Mouse (Mus musculus) stomach, postnatal 0 days (tissue): ENCODE measurements around the gene Dok1. TPM values are rescaled to one million over a fixed set of nuclear protein-coding genes. Genes with fewer than 3 reads are reported as not detected.
A peak's percentile ranks its signal among the peaks of the same experiment; 100 is the strongest.

Source experiments
- ATAC-seq: fragments of 200-750 bp; cut with Nextera tagmentation; 2 replicates; pipeline ENCODE4 v1.8.0; 2017; ENCODE audit not compliant: low FRiP score, low TSS enrichment
- DNase-seq: peaks from one replicate; pipeline ENCODE4 v3.0.0-alpha.2; 2016; ENCODE audit warnings: low spot score
- H3K27ac ChIP-seq: fragments of 300-500 bp; sonication (generic); replicated peaks from 2 replicates; pipeline ENCODE4 v1.5.1; 2014; ENCODE audit warnings: mild to moderate bottlenecking, control low read depth
- H3K27me3 ChIP-seq: fragments of 300-500 bp; sonication (generic); 2 replicates; pipeline ENCODE4 v1.6.1; 2014; ENCODE audit warnings: low read length; ENCODE audit not compliant: control insufficient read depth, insufficient read depth
- H3K36me3 ChIP-seq: fragments of 300-500 bp; sonication (generic); 2 replicates; pipeline ENCODE4 v1.6.1; 2014; ENCODE audit warnings: low read length, mixed read lengths; ENCODE audit not compliant: control insufficient read depth, insufficient read depth
- H3K4me1 ChIP-seq: fragments of 300-500 bp; sonication (generic); replicated peaks from 2 replicates; pipeline ENCODE4 v1.6.1; 2014; ENCODE audit warnings: antibody characterized with exemption; ENCODE audit not compliant: control insufficient read depth, insufficient read depth
- H3K4me2 ChIP-seq: fragments of 300-500 bp; sonication (generic); replicated peaks from 2 replicates; pipeline ENCODE4 v1.6.1; 2014; ENCODE audit warnings: low read depth, mild to moderate bottlenecking, control low read depth, moderate library complexity
- H3K4me3 ChIP-seq: fragments of 300-500 bp; sonication (generic); 2 replicates; pipeline ENCODE4 v1.5.1; 2014; ENCODE audit warnings: low read depth, low read length, control low read depth
- H3K9ac ChIP-seq: fragments of 300-500 bp; sonication (generic); 2 replicates; pipeline ENCODE4 v1.6.1; 2014; ENCODE audit warnings: mild to moderate bottlenecking, low read length, control low read depth, mixed read lengths
- H3K9me3 ChIP-seq: fragments of 300-500 bp; sonication (generic); 2 replicates; pipeline ENCODE4 v1.6.1; 2016; ENCODE audit warnings: low read length; ENCODE audit not compliant: control insufficient read depth
- CTCF ChIP-seq: IDR thresholded peaks from 2 replicates; pipeline ENCODE4 v1.5.1; 2016; ENCODE audit warnings: antibody characterized with exemption, low read depth, mild to moderate bottlenecking, moderate library complexity
- EP300 ChIP-seq: optimal IDR thresholded peaks from 2 replicates; pipeline ENCODE3; 2016; ENCODE audit warnings: antibody characterized with exemption
- WGBS: fragments of 180-500 bp; shearing (Covaris S2); extraction: QIAGEN DNeasy Blood & Tissue Kit; methylation state at CpG from one replicate; pipeline ENCODE4 v1.1.7; 2014; 5-methylcytosine and 5-hydroxymethylcytosine counted together
- polyA plus RNA-seq: library from polyadenylated mRNA; unstranded; fragments of >200 nt; fragmentation: Nextera tagmentation; extraction: Ambion mirVana; gene quantifications from 2 replicates; pipeline ENCODE4 v1.2.1, GENCODE M21; 2015

The Dok1 gene
- polyA plus RNA-seq, 1 experiment from 2014 or later, result 8.3 TPM

DNA sequence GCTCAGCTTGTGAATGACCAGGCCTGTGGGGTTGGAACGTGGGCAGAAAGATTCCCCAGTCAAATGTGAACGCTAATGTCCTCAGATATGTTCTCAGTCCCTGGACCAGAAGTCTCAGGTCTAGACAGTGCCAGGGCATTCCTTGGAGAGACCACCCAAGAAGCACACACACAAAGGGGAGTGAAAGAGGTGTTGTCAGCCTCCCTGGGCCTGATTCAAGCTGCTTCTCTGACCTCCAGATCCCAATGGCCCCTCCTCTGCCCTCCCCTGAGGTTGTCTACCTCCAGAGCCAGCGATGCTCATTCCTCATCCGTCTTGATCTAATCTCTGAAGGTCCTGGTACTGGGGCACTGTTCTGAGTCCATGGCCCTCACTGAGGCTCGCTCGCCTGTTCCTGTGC, 10.3 kb upstream of the Dok1 start:
- H3K27me3 ChIP-seq, result no peaks in the 10 kb centered on the region
- H3K27ac ChIP-seq, result no peak overlapping the region
- no peak for TF ChIP-seq CTCF
- no peak for TF ChIP-seq EP300
- ATAC-seq (no peak), DNase-seq (no peak)
- H3K4me3 ChIP-seq, result no peak overlapping the region
- no peak overlapping the region for H3K9ac ChIP-seq
- no peak overlapping the region for H3K4me2 ChIP-seq
- H3K4me1 ChIP-seq, result no peaks in the 10 kb centered on the region
- no peaks in the 10 kb centered on the region for H3K9me3 ChIP-seq
- H3K36me3 ChIP-seq, result no peaks in the 10 kb centered on the region
- WGBS, result 64% methylated on average over 6 of the region's 6 CpGs

DNA sequence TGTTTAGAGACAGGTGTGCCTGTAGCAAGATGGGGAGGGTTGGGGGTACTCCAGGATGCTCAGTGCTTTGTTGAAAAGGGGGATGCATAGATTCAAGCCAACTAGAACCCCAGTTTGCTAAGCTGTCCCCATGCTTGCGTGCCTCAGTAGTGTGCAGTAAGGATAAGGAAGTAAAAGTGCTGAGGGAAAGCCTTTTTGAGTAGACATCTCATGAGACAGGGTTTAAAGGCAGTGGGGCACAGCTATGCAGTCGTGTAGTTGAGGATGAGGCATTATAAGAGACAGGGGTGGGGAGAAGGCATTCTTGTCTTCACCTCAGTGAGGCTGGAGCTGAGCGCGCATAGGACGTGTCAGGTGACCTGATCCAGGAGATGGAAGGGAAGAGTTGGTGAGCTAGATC, 7.3 kb upstream of the Dok1 start:
- no peaks in the 10 kb centered on the region for H3K36me3 ChIP-seq
- H3K27ac ChIP-seq, result no peak overlapping the region
- ATAC-seq (no peak), DNase-seq (no peak)
- WGBS, result 78% methylated on average over 5 of the region's 5 CpGs
- TF ChIP-seq CTCF (no peak), EP300 (no peak)
- no peaks in the 10 kb centered on the region for H3K9me3 ChIP-seq
- no peak overlapping the region for H3K4me2 ChIP-seq
- H3K9ac ChIP-seq, result no peak overlapping the region
- H3K4me3 ChIP-seq, result no peak overlapping the region
- no peaks in the 10 kb centered on the region for H3K4me1 ChIP-seq
- H3K27me3 ChIP-seq, result no peaks in the 10 kb centered on the region

DNA sequence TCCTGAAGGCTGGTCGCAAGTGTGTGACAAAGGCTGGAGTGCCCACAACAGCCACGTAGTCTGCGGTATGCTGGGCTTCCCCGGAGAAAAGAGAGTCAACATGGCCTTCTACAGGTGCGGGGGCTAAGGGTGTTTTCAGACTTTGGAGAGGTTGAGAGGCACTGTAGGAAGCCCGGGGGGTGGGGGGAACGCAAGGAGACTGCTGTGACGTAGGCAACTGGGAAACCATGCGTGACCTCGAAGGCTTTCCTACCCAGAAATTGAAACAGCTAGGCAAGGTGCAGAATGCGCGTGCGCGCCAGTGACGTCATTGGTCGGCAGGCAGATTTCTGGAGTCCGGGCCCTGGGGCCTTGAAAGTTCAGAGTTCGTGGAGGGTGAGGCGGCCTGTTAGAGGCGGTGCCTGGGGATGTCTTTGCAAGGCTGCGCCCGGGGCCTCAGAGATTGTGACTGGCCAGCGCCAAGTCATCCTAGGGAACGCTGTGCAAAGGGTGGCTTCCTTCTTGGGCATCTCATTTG, 5.3 kb upstream of the Dok1 start:
- H3K9ac ChIP-seq, result no peak overlapping the region
- WGBS, result 17% methylated on average over 24 of the region's 24 CpGs

DNA sequence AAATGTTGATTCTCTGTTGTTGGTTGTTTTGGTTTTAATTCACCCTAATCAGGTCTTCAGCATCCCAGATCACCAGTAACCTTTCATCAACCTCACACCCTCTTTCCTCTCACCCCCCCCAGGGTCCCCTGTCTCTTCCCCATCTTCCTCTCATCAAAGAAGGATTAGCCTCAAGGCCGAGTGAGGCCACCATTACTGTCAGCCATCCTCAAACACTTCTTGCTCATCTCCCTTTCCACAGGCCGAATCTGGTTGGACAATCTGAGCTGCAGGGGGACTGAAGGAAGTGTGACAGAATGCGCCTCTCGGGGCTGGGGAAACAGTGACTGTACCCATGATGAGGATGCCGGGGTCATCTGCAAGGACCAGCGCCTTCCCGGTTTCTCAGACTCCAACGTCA, 3.9 kb upstream of the Dok1 start:
- WGBS, result 71% methylated on average over 8 of the region's 8 CpGs
- no peak overlapping the region for H3K4me3 ChIP-seq
- H3K27ac ChIP-seq, result no peak overlapping the region
- H3K27me3 ChIP-seq, result no peaks in the 10 kb centered on the region
- no peak overlapping the region for H3K9ac ChIP-seq
- H3K36me3 ChIP-seq, result no peaks in the 10 kb centered on the region
- no peak overlapping the region for H3K4me2 ChIP-seq
- ATAC-seq, result no peak
- no peaks in the 10 kb centered on the region for H3K9me3 ChIP-seq
- no peak for DNase-seq
- H3K4me1 ChIP-seq, result no peaks in the 10 kb centered on the region
- TF ChIP-seq CTCF (no peak), EP300 (no peak)

More for the DNA sequence above, 5.3 kb upstream of the Dok1 start:
- TF ChIP-seq CTCF (no peak), EP300 (no peak)
- Histone ChIP-seq H3K27me3 (no peaks in the 10 kb centered on the region), H3K27ac (no peak overlapping the region), H3K4me3 (peak overlapping the region; percentile 12; the same call in 1 of the 2 replicates), H3K4me2 (peak overlapping the region; percentile 42), H3K4me1 (no peaks in the 10 kb centered on the region), H3K36me3 (no peaks in the 10 kb centered on the region), H3K9me3 (no peaks in the 10 kb centered on the region)
- DNase-seq, result peak; percentile 90
- peak; percentile 78 for ATAC-seq

DNA sequence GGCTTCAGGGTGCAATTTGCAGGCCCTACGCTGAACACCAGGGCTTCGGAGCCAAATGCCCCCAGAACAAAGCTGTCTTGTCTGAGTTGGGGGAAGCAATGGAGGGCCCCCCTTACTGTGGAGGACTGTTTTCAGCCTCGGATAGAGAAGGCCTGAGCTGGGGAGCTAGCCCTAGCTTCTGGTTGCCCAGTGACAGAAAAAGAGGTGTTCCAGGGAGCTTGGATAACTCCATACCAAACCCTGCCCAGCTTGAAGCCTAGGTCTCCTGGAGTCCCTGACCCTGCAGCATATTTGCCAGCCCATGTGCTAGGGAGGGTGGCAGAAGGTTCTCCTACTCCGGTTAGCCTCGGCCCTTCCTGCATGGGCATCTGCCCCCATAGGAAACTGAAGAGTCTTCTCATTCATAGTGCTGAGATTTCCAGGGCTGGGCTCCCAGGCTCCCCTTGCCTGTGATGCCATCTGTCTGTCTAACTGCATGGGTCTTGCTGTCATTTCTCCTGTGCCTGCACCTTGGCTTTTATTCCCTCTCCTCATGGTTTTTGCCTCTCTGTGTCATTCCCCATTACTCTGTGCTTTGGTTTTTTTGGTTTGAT, 1.3 kb upstream of the Dok1 start:
- WGBS, result 36% methylated on average over 5 of the region's 5 CpGs
- H3K9ac ChIP-seq, result peak overlapping the region; percentile 68
- DNase-seq, result no peak
- no peaks in the 10 kb centered on the region for H3K4me1 ChIP-seq
- no peak for TF ChIP-seq EP300
- H3K27ac ChIP-seq, result peak overlapping the region; percentile 82
- peak overlapping the region; percentile 65 for H3K4me3 ChIP-seq
- no peaks in the 10 kb centered on the region for H3K36me3 ChIP-seq
- peak overlapping the region; percentile 80 for H3K4me2 ChIP-seq
- H3K27me3 ChIP-seq, result no peaks in the 10 kb centered on the region
- ATAC-seq, result no peak
- H3K9me3 ChIP-seq, result no peaks in the 10 kb centered on the region

DNA sequence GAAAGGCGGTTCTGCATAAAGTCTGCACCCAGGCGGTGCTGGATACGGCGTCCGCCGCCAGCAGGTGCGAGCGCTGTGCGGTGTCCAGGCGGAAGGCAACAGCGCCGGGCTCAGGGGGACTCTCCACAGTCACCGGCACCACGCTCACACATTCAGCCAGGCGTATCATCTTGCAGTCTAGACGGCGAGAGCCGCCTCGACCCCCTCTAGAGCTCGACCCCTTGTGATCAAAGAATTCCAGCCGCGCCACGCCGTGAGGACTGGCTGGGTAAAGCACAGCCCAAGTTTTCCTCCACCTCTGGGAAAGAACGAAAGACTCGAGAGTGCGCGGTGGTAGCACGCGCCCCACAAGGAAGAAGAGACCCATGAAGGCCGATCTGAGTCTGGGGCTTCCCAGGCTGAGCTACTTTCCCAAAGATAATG, 491 bp downstream of the Dok1 start:
- Histone ChIP-seq H3K4me1 (no peaks in the 10 kb centered on the region), H3K27me3 (no peaks in the 10 kb centered on the region), H3K27ac (peak overlapping the region; percentile 82), H3K9ac (peak overlapping the region; percentile 68), H3K9me3 (no peaks in the 10 kb centered on the region), H3K4me2 (peak overlapping the region; percentile 80), H3K4me3 (peak overlapping the region; percentile 65), H3K36me3 (no peaks in the 10 kb centered on the region)
- peak; percentile 51 for ATAC-seq
- under 1% methylated on average over 31 of the region's 31 CpGs for WGBS
- TF ChIP-seq EP300 (no peak), CTCF (peak; percentile 49; the same call in 1 of the 2 replicates)
- peak; percentile 68 for DNase-seq
